Mouse (Mus musculus) neural tube, embryonic 12.5 days (tissue): ENCODE measurements around the gene Dmd. TPM values are rescaled to one million over a fixed set of nuclear protein-coding genes. Genes with fewer than 3 reads are reported as not detected.

Experiments
- ATAC-seq: fragments of 200-750 bp; cut with Nextera tagmentation; 2 replicates; pipeline ENCODE4 v1.8.0; 2017; ENCODE audit warnings: low read depth, mild to moderate bottlenecking, moderate TSS enrichment, moderate library complexity; ENCODE audit not compliant: low FRiP score
- H3K27ac ChIP-seq: fragments of 300-500 bp; sonication (generic); 2 replicates; pipeline ENCODE4 v1.5.1; 2016
- H3K27me3 ChIP-seq: fragments of 300-500 bp; sonication (generic); replicated peaks from 2 replicates; pipeline ENCODE4 v1.6.1; 2016; ENCODE audit warnings: mild to moderate bottlenecking
- H3K36me3 ChIP-seq: fragments of 300-500 bp; sonication (generic); 2 replicates; pipeline ENCODE4 v1.6.1; 2016; ENCODE audit warnings: mild to moderate bottlenecking
- H3K4me1 ChIP-seq: fragments of 300-500 bp; sonication (generic); 2 replicates; pipeline ENCODE4 v1.6.1; 2016
- H3K4me2 ChIP-seq: fragments of 300-500 bp; sonication (generic); replicated peaks from 2 replicates; pipeline ENCODE4 v1.6.1; 2016; ENCODE audit warnings: mild to moderate bottlenecking
- H3K4me3 ChIP-seq: fragments of 300-500 bp; sonication (generic); 2 replicates; pipeline ENCODE4 v1.5.1; 2016
- H3K9ac ChIP-seq: fragments of 300-500 bp; sonication (generic); 2 replicates; pipeline ENCODE4 v1.6.1; 2016; ENCODE audit warnings: mild to moderate bottlenecking
- H3K9me3 ChIP-seq: fragments of 300-500 bp; sonication (generic); 2 replicates; pipeline ENCODE4 v1.6.1; 2016; ENCODE audit warnings: mild to moderate bottlenecking
- WGBS: fragments of 180-500 bp; shearing (Covaris S2); methylation state at CpG from one replicate; pipeline ENCODE4 v1.1.7; 2016; 5-methylcytosine and 5-hydroxymethylcytosine counted together
- polyA plus RNA-seq: library from polyadenylated mRNA; unstranded; fragments of >200 nt; fragmentation: Nextera tagmentation; extraction: Ambion mirVana; gene quantifications from 2 replicates; pipeline ENCODE4 v1.2.1, GENCODE M21; 2016

Gene Dmd
- 18.1 and 21.3 TPM in 2 replicates for polyA plus RNA-seq

DNA sequence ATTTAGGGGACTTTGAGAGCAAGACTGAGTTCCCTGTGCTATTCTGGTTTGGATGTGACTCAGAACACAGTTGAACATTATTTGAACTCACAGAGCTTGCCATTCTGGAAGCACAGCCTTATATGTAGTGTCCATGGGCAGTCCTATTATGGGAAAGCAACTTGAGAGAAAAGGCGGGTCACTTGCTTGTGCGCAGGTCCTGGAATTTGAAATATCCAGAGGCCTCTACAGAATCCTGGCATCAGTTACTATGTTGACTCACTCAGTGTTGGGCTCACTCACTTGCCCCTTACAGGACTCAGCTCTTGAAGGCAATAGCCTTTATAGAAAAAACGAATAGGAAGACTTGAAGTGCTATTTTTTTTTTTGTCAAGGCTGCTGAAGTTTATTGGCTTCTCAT lies at the start of gene Dmd:
Gene Dmd, plus strand, starts transcription at position 241 of the 400 bp plus-strand sequence.
- Histone ChIP-seq H3K4me2 (no peak within 1 kb of the TSS), H3K9me3 (no peaks in the 10 kb centered on the region), H3K27me3 (no peaks in the 10 kb centered on the region), H3K36me3 (no peaks in the 10 kb centered on the region), H3K9ac (no peak within 1 kb of the TSS), H3K4me1 (no peaks in the 10 kb centered on the region), H3K27ac (no peak within 1 kb of the TSS), H3K4me3 (no peak within 1 kb of the TSS)
- WGBS = 68% methylated on average over 3 of the region's 3 CpGs
- no peak for ATAC-seq

DNA sequence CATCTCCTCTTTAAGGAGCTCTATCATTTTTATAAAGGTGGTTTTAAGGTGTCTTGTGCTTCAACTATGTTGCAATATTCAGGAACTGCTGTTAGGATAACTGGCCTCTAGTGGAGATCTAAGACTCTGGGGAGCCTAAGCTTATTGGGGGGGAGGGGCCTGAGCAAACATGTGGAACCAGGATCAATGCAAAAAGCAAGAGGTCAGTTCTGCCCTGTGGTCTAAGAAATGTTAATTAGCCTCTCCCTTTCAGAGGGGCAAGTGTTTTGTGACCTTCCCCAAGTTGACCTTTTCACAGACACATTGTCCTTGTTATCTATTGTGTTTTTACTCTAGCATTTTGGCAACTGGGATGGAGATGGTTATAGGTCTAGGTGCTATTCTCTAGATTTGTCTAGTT lies 47.2 kb upstream of the Dmd start:
- Histone ChIP-seq H3K4me1 (no peaks in the 10 kb centered on the region), H3K36me3 (no peaks in the 10 kb centered on the region), H3K9me3 (no peaks in the 10 kb centered on the region), H3K4me3 (no peak overlapping the region), H3K27me3 (no peaks in the 10 kb centered on the region), H3K4me2 (no peak overlapping the region), H3K27ac (no peak overlapping the region), H3K9ac (no peak overlapping the region)
- ATAC-seq = no peak

DNA sequence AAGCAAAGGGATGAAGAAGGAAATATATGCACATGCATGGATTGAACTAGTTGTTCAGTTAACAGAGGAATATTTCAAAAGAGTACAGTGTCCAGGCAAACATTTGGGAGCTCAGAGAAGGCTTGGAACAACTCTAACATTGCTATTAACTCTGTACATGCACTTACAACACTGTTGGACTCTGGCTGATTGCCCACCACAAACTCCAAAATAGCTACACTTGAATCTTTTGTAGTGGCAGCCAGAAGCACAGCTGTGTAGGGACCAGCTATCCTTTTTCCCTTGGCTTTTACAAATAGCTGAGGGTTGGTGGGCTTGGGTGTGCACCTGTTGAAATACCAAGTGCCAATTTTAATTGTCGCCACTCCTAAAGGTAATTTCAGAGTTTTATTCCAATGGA lies 39.0 kb downstream of the Dmd start:
- no peaks in the 10 kb centered on the region for H3K9me3 ChIP-seq
- H3K27me3 ChIP-seq = no peaks in the 10 kb centered on the region
- no peak overlapping the region for H3K4me3 ChIP-seq
- no peak for ATAC-seq
- no peak overlapping the region for H3K9ac ChIP-seq
- no peak overlapping the region for H3K4me2 ChIP-seq
- H3K4me1 ChIP-seq = no peaks in the 10 kb centered on the region
- no peaks in the 10 kb centered on the region for H3K36me3 ChIP-seq
- 80% methylated on average over 1 of the region's 1 CpGs for WGBS
- H3K27ac ChIP-seq = no peak overlapping the region

DNA sequence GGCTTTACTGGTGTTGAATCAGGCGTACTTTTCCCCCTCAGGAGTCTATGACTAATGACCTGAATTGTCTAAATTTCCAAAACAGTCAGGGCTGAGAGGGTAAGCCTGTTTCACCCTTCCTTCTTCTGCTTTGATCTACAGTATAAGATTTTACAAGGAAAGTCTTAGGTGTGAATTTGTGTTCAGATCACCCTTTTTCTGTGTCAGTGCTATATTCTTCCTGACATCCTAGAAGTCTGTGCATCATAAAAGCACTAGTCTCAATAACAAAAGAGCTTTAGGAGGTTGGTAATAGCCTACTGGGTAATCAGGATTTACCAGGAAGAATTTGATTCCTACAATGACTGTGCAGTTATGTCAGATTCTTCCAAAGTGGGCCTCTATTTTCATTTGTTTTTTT lies 101.5 kb downstream of the Dmd start:
- H3K4me1 ChIP-seq = no peaks in the 10 kb centered on the region
- ATAC-seq = no peak
- H3K9me3 ChIP-seq = no peaks in the 10 kb centered on the region
- H3K4me3 ChIP-seq = no peak overlapping the region
- WGBS = 55% methylated on average over 1 of the region's 1 CpGs
- no peak overlapping the region for H3K9ac ChIP-seq
- H3K27ac ChIP-seq = no peak overlapping the region
- H3K36me3 ChIP-seq = no peaks in the 10 kb centered on the region
- no peak overlapping the region for H3K4me2 ChIP-seq
- no peaks in the 10 kb centered on the region for H3K27me3 ChIP-seq

DNA sequence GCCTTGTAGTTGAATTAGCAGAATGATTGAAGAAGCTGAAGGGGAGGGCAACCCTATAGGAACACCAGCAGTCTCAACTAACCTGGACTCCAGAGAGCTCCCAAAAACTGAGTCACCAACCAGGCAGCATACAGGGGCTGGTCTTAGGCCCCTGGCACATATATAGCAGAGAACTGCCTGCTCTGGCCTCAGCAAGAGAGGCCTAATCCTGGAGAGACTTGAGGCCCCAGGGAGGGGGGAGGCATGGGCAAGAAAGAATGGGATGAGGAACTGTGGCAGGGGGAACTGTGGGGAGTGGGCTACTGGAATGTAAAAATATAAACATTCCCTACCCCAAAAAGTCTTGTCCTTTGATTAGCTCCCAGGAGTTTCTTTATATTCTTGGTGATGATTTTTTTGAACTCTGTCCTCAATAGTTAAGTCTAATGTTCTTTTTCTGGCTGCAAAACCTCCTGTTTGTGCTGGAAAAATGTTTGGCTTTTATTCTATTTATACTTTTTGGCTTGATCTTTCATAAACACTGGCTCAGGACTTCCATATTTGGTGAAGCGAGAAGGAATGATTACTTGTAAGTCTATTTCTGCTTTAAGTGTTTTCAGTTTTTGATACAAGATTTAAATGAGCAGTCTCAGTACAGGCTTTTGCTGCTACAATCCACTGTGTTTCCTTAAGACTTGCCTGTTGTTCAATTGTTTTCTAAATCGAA lies 167.7 kb downstream of the Dmd start:
- no peak overlapping the region for H3K9ac ChIP-seq
- no peak for ATAC-seq

DNA sequence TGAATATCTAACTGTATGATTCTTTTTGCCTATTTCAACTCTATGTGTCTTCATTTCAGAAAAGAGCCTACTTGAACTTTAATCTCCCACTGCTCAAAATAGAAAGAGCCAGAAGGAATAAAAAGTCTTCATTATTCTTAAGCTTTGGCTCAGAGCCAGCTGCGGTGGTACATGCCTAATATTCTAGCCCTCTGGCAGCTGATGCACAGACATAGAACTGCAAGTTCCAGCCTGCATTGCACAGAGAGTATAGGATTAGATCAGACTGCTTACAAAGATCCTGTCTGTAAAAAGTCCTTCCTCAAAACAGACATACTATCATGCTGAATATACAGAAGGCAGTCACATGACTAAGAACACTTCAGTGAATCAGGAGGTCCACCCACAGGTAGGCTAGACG lies 168.5 kb downstream of the Dmd start:
- 80% methylated on average over 2 of the region's 2 CpGs for WGBS
- no peak for ATAC-seq

More for the DNA sequence above, 167.7 kb downstream of the Dmd start:
- no peak overlapping the region for H3K4me2 ChIP-seq
- no peaks in the 10 kb centered on the region for H3K27me3 ChIP-seq
- no peaks in the 10 kb centered on the region for H3K9me3 ChIP-seq
- no peaks in the 10 kb centered on the region for H3K36me3 ChIP-seq
- no peaks in the 10 kb centered on the region for H3K4me1 ChIP-seq
- H3K4me3 ChIP-seq = no peak overlapping the region
- no peak overlapping the region for H3K27ac ChIP-seq
- WGBS = 72% methylated on average over 2 of the region's 2 CpGs

DNA sequence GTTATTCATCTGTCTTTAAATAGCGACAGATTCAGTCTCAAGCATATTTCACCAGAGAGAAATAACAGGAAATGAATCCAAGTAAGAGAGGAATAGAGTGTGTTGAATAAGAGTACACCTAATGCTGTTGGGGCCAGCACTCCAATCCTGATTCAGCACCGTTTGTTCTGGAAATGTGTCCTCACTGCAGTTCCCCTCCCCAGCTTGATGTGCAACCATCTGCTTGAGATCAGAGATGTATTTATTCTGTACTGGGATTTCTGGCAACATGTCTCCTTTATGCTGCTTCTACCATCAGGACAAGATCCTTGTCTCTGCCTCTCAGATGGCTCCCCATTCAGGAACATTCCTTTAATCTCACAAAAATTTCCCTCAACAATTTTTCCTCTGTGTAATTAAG lies 271.9 kb downstream of the Dmd start:
- Histone ChIP-seq H3K27me3 (no peaks in the 10 kb centered on the region), H3K4me1 (no peaks in the 10 kb centered on the region), H3K36me3 (no peaks in the 10 kb centered on the region), H3K27ac (no peak overlapping the region), H3K4me3 (no peak overlapping the region), H3K9me3 (no peaks in the 10 kb centered on the region), H3K4me2 (no peak overlapping the region), H3K9ac (no peak overlapping the region)
- 77% methylated on average over 2 of the region's 2 CpGs for WGBS
- no peak for ATAC-seq

More for the DNA sequence above, 168.5 kb downstream of the Dmd start:
- no peaks in the 10 kb centered on the region for H3K27me3 ChIP-seq
- H3K9me3 ChIP-seq = no peaks in the 10 kb centered on the region
- H3K36me3 ChIP-seq = no peaks in the 10 kb centered on the region
- no peak overlapping the region for H3K9ac ChIP-seq
- no peak overlapping the region for H3K4me2 ChIP-seq
- H3K27ac ChIP-seq = no peak overlapping the region
- no peaks in the 10 kb centered on the region for H3K4me1 ChIP-seq
- H3K4me3 ChIP-seq = no peak overlapping the region

DNA sequence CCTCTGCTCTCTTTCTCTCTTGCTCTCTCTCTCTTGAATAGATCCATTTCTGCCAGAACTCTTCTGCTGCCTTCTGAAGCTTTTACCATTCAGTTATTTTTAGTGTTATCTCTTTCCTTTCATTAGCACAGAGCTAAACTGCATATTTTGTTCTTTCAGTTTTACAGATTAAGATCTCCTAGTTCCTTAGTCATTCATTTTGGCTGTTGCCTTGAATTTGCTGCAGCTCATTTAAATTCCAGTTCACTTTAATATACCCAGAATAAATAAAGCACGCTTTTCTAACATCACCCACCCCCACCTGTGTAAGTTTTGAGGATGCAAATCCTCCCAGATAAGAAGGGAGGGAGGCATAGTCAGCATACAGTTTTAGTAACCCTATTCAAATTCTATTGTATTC lies 272.4 kb downstream of the Dmd start:
- Histone ChIP-seq H3K9ac (no peak overlapping the region), H3K4me3 (no peak overlapping the region), H3K4me2 (no peak overlapping the region), H3K9me3 (no peaks in the 10 kb centered on the region), H3K36me3 (no peaks in the 10 kb centered on the region), H3K27me3 (no peaks in the 10 kb centered on the region), H3K4me1 (no peaks in the 10 kb centered on the region), H3K27ac (no peak overlapping the region)
- ATAC-seq = no peak
- WGBS = 55% methylated on average over 1 of the region's 1 CpGs

DNA sequence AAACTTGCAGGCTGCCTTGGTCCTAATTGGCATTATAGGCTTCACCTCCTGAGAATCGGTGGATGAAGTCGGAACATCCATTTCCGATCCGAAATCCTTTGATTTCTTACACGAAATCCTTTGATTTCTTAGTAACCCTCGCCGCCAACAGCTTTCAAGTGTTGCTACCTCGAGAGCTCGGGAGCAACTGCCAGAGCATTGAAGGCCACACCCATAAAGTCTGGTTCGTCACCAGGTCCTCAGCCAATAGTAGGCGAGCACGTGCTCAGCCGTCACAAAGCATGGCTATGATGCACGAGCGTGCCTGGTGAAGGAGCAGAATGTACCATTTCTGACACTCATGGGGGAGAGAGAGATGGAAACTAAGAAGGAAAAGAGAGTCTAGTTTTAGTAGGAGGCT lies 538.9 kb downstream of the Dmd start, which contains the start of gene Tsga8:
Gene Tsga8, minus strand, starts transcription at position 327 of the 400 bp plus-strand sequence.
- H3K27me3 ChIP-seq = no peaks in the 10 kb centered on the region
- no peak within 1 kb of the TSS for H3K27ac ChIP-seq
- H3K4me2 ChIP-seq = no peak within 1 kb of the TSS
- WGBS = 91% methylated on average over 15 of the region's 15 CpGs
- no peaks in the 10 kb centered on the region for H3K4me1 ChIP-seq
- no peak within 1 kb of the TSS for H3K9ac ChIP-seq
- H3K4me3 ChIP-seq = no peak within 1 kb of the TSS
- no peaks in the 10 kb centered on the region for H3K36me3 ChIP-seq
- no peak for ATAC-seq
- no peaks in the 10 kb centered on the region for H3K9me3 ChIP-seq

DNA sequence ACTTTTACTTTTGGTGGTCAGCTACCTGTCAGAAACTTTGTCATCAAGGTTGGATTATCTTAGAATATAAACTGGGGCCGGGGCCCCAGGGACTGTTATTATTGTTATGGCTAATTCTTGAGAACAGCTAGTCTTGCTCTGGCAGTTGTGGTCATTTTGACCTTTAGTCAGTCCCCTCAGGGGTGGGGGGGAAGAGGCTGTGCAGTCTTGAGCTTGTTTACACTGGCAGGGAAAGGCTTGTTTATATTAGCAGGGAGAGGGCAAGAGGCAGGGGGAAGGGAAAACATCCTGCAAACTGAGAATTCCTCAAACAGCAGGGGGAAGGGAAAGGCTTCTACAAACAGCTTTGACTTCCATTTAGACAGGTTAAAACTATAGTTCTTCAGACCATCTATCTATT lies 726.3 kb downstream of the Dmd start:
- H3K4me2 ChIP-seq = no peak overlapping the region
- no peaks in the 10 kb centered on the region for H3K27me3 ChIP-seq
- H3K27ac ChIP-seq = no peak overlapping the region
- H3K4me1 ChIP-seq = no peaks in the 10 kb centered on the region
- no peak for ATAC-seq
- H3K36me3 ChIP-seq = no peaks in the 10 kb centered on the region
- no peak overlapping the region for H3K9ac ChIP-seq
- 64% methylated on average over 1 of the region's 1 CpGs for WGBS
- no peak overlapping the region for H3K4me3 ChIP-seq
- H3K9me3 ChIP-seq = no peaks in the 10 kb centered on the region

DNA sequence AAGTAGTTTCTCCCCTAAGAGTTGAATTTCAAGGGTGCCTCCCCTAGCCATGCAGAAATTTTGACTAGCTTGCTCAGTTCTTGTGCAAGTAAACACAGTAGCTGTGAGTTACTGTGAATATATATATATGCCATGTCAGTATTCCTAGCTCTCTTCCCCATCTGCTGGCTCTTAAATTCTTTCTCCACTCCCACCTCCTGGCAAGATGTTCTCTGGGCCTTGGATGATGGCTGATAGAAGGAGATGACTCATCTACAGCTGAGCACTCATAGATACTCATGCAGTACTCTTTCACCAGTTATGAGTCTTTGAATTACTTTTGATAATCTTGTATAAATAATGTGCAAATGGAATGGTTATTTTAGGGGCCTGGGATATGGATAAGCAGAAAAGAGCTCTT lies 737.9 kb downstream of the Dmd start:
- Histone ChIP-seq H3K9ac (no peak overlapping the region), H3K27ac (no peak overlapping the region), H3K4me1 (no peaks in the 10 kb centered on the region), H3K4me3 (no peak overlapping the region), H3K27me3 (no peaks in the 10 kb centered on the region), H3K36me3 (no peaks in the 10 kb centered on the region), H3K4me2 (no peak overlapping the region), H3K9me3 (no peaks in the 10 kb centered on the region)
- no peak for ATAC-seq

DNA sequence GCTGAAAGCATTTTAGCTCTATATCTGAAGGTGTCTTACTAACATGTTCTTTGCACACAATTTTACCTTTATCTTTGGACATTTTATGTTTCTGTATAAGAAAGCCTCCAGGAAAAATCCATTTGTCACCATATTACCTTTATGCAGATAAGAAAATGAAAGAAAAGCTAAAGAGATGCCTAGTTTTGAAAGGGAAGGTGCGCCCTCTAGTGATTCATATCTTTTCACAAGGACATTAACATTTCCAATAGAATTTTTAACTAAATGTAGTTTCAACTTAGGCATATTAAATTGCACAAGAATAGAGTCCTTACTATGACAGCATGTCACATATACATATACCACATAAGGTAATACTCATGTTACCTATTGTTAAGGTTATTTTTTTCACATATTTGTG lies 791.9 kb downstream of the Dmd start:
- no peak for ATAC-seq
- no peaks in the 10 kb centered on the region for H3K4me1 ChIP-seq
- WGBS = 13% methylated on average over 1 of the region's 1 CpGs
- no peak overlapping the region for H3K4me3 ChIP-seq
- H3K27me3 ChIP-seq = no peaks in the 10 kb centered on the region
- H3K36me3 ChIP-seq = no peaks in the 10 kb centered on the region
- H3K9me3 ChIP-seq = no peaks in the 10 kb centered on the region
- no peak overlapping the region for H3K27ac ChIP-seq
- H3K9ac ChIP-seq = no peak overlapping the region
- no peak overlapping the region for H3K4me2 ChIP-seq

DNA sequence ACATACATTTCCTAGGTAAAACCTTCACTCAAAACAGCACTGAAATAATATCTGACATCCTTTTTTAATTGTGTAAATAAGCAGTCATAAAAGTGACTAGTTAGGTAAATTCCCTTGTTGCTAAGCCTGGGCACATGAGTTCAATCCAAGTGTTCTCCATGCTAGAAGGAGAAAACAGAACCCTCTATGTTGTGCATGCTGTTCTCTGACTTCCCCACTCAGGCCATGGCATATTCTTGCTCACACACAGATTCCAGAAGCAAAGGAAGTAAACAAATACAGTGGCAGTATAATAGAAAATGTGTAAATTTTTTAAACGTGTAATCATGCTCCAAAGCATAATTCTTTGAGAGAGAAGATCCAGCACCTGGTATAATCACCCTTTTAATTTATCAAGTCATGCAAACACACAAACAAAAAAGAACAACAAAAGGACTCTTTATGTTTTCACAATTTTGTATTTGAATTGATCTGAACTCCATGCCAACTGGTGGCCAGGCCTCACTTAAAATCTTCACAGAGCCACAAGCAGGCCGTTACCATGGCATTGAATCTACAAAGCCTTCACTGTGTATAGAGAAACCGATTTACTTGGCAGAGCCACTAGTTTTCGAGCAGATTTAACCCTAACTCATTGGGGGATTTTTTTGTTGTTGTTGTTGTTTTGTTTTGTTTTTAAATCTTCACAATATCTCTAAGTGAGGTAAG lies 797.8 kb downstream of the Dmd start:
- Histone ChIP-seq H3K4me2 (no peak overlapping the region), H3K9me3 (no peaks in the 10 kb centered on the region), H3K27me3 (no peaks in the 10 kb centered on the region), H3K9ac (no peak overlapping the region), H3K27ac (no peak overlapping the region), H3K4me3 (no peak overlapping the region), H3K4me1 (no peaks in the 10 kb centered on the region), H3K36me3 (no peaks in the 10 kb centered on the region)
- no peak for ATAC-seq
- 42% methylated on average over 4 of the region's 4 CpGs for WGBS
